Mouse (Mus musculus) left cerebral cortex, postnatal 36 days (tissue): ENCODE results near the gene Tcam1. TPM values are rescaled to one million over a fixed set of nuclear protein-coding genes. Genes with fewer than 3 reads are reported as not detected.

Experiments
- DNase-seq, 2 experiments: peaks; one replicate each; pipeline ENCODE4 v3.0.0; 2021 to 2022; ENCODE audit warnings: low spot score in 2 of 2, mixed read lengths in 1 of 2
- intact Hi-C: fragments of 180-260 bp; cut with DNase I; formaldehyde crosslinking; loops from one replicate; pipeline ENCODE4 v1.15.1; 2025
- total RNA-seq, 2 experiments: library from RNA; stranded (reverse); gene quantifications; 2 replicates each; pipeline ENCODE4 v1.2.3; 2021

Gene Tcam1
- total RNA-seq, 2 experiments from 2014 or later = 0.15 to 0.25 TPM

DNA sequence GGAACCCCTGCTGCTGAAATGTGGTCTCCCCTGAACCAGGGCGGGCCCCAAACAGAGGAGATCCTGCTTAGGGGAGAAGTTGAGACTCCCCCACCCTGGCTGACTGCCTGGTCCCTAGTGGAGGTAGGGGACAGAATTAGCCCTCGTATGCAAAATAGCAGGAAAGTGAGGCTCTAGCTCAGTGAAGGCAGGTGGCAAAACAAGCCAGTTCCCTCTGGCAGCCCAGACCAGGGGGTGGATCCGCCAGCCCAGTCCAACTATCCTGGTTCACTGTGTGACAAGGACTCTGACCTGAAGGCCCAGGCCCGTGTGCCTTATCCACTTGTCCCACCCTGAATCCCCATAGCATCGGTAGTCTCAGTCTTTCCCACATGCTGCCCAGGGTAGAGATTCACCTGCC, 33.7 kb downstream of the Tcam1 start:
- peak in 1 of 2 experiments; percentile 10 for DNase-seq

DNA sequence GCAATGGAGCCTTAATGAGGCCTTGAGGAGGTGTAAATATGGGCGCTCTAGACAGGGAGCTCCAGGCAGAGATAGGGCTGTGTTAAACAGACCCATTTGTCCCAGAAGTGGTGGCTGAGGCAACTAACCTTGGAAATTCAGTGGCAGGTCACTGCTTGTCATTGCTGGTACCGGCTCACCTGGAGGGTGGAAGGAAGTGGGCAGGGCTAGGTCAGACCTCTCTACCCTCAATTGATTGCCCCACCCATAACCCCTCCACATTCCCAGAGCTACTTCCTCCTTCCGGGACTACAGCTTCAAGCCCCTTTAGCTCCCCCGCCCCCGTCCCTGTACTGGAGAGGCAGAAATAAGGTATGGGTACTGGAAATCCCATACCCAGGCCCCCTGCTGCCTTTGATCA, 37.1 kb downstream of the Tcam1 start:
- no peak for DNase-seq
- intact Hi-C loops = no loop called here

More for the DNA sequence above, 33.7 kb downstream of the Tcam1 start:
- intact Hi-C loops = no loop called here

DNA sequence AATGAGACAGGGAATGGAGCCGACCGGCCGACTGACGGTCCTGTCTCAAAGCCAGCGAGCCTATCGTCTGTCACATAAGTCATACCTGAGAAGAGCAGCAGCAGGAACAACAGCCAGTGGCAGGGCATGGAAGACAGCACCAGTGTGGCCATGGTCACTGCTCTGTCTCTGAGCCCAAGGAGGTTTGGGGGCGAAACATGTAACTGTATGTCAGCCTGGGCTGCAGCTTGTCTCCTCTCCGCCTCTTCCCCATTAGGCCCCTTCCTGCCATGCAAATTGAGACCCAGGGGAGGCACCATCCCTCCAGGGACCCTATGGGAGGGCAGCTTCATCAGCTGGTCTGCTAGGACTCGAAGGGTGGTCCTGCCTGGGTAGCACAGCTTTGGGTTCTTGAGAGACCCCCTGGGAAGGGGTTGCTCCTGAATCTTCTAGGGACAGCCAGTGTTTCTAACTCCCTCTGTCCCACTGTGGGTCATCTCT, 37.9 kb downstream of the Tcam1 start, which contains the start of gene Cd79b:
TSS of gene Cd79b (minus strand) at position 430 of the 480 bp plus-strand sequence.
- DNase-seq = no peak
- intact Hi-C loops = no loop called here

DNA sequence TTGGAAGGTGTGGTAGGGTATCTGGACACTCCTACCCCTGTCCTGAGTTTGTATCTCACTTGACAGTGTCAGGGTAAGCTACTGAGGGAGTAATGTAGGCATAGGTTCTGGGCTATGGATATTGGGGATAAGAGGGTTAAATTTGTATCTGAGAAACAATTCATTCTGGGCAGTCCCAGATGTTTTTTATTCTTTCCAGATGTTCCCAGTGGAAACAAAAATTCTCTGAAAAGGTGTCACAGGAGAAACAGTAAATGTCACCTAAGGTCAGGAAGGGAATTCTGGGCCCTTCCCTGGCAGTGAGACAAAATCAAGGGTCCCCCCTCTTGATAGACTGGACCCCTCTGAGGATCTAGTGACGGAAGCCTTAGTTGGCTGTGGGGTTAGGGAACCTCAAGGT, 39.9 kb downstream of the Tcam1 start:
- intact Hi-C loops = no loop called here

DNA sequence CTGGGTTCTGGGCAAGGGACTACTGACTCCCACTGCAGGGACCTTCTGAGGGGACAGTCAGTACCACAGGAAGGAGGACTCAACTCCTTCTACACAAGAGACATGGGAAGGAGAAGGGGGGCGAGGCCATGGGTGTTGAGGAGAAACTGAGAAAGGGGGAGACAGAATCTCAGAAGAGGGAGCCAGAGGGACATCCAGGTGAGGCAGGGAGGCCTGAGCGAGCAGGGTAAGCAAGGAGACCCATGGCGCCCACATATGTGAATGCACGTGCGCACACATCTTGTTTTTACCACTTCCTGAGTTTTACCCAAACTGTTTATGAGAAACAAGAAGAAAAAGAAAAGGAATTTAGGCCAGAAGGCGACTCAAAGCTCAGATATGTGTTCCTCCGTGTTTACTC, 41.3 kb downstream of the Tcam1 start:
- intact Hi-C loops = no loop called here
- no peak for DNase-seq

More for the DNA sequence above, 39.9 kb downstream of the Tcam1 start:
- DNase-seq = no peak

DNA sequence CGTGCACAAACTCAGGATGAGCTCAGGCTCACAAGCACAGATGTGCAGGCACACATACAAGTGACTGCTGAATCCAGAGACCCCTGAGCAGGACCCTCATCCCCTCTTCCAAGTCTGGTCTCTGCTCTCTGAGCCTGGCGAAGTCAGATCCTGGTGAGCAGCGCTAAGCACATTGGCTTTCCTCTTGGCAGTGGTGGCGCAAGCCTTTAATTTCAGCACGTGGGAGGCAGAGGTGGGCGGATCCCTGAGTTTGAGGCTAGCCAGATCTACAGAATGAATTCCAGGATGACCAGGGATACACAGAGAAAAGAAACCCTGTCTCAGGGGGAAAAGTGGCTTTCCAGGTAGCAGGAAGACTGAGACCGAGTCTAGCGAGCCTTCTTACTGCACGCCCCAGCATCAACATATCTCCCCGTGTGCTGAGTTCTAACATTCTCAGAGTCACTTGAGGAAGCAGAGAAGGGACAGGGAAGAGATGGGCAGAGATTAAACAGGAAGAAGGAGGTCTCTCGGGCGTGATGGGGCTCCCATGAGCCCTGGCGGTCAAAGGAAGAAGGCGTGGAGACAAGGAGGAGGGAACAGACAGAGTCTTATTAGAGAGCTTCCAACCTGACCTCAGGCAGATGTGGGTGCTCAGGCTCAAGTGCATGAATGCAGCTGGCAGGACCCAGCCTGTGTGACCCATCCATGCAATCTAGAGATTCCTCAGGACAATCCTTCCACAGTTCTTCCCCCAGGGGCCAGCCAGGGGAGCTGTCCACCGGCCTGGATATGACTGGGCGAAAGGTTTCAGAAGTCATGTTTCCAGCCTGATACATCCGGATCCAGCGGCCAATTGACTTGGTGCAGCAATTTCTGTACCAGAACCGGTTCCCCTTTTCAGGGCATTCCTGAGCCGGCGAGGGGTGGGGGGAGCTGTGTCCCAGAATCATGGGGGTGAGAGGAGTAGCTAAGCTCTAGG, 42.2 kb downstream of the Tcam1 start:
- intact Hi-C loops = no loop called here
- peak in 1 of 2 experiments; percentile 23 for DNase-seq

DNA sequence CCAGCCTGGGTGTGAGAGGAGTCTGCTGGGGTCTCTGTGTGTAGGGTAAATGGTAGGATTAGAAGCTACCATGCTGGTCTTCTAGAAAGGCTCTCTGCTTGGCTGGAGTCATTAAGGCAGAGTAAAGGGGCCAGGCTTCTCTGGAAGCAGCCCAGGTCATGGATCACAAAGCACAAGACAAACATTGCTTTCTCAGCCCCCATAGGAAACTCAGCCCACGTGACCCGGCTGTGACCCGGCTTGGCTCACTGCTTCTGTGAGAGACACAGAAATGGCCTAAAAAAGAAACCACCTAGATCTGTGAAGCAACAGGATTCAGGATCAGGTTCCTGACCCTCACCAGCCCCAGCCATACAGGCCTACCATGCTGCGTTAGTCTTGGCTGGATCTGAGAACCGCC, 48.4 kb downstream of the Tcam1 start:
- intact Hi-C loops = loop anchor here (5.0 kb wide), 1 partner anchor 57 kb away; no protein-coding TSS in a partner anchor

DNA sequence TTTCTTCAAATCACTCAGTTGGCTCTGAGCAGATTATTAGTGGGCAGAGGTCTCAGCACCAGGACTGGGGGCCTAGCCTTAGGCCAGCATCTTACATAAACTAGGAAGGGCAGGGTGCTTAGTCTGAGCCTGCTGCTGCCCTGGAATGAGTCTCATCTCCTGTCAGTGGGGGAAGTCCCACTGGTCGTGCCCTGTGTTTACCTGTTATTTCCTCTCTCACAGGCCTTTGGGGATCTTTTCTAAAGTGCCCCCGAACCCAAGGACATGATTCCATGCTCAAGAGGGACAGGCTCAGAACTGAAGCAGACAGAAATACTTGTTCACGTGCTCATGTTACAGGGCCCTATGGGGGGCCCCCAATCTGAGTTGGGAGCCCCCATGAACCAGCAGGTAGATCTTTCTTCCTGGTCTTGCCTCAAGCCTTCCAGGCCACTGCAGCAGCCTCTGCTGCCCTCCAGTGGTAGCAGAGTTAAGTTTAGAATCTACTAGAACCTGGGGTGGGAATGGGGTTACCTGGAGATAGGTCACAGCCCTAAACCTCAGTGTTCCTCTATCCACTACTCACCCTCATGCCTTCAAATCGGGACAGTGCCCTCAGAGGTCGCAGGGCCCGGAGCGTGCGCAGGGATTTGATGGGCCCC, 49.2 kb downstream of the Tcam1 start:
- intact Hi-C loops = loop anchor here (5.0 kb wide), 1 partner anchor 57 kb away; no protein-coding TSS in a partner anchor
- DNase-seq = peak; percentile 29 to 47

More for the DNA sequence above, 48.4 kb downstream of the Tcam1 start:
- no peak for DNase-seq

DNA sequence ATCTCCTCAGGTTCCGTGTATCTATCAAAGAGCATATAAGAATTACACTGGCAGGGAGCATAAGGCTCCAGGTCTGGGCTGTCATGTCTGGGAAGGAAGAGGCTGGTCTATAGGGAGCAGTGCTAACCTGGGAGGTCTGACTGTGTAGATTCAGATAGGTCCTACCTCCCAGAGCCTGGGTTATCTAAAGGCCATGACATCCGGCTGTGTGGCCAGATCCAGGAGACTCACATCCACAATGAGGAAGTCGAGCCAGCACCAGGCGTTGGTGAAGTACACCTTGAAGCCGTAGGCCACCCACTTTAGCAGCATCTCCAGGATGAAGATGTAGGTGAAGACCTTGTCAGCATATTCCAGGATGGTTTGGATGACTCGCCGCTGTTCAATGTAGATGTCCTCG, 50.0 kb downstream of the Tcam1 start:
- intact Hi-C loops = loop anchor here (5.0 kb wide), 1 partner anchor 56 kb away; no protein-coding TSS in a partner anchor
- DNase-seq = no peak

DNA sequence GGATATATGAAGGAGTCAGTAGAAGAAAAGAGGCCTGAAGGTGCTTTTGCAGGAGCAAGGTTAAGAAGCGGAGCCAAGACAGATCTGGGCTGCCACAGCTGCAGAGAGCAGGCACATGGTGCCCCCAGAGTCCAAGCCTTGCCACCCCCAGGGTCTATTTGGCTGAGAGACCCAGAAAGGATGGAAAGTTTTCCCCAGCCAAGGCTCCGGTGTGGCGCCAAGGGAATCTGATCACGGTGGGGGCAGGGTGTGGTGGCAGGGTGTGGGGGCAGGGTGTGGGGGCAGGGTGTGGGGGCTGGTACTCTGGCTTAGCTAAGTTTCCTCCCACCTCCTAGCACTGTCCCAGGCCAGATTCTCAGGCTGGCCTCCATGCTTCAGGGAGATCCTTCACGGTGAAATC, 52.0 kb downstream of the Tcam1 start:
- intact Hi-C loops = loop anchor here (5.0 kb wide), 1 partner anchor 54 kb away; no protein-coding TSS in a partner anchor

DNA sequence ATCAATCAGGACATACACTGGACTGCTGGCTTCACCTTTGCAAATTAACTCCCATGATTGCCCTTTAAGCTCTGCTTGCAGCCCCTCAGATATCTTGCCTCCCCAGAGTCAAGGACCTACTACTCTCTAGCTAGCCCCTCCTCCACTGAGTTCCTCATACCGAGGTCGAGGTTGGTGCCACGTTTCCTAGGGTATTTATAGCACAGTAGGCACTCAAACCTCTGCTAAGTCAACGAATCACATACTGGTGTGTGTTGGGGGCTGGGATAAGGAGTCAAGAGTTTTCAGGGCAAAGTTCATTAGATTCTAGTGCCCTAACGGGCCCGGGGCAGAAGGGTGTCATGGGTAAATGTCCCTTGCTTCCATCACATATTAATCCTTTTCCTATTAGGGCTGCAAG, 52.7 kb downstream of the Tcam1 start:
- DNase-seq = no peak
- intact Hi-C loops = loop anchor here (5.0 kb wide), 1 partner anchor 53 kb away; no protein-coding TSS in a partner anchor

More for the DNA sequence above, 52.0 kb downstream of the Tcam1 start:
- no peak for DNase-seq

DNA sequence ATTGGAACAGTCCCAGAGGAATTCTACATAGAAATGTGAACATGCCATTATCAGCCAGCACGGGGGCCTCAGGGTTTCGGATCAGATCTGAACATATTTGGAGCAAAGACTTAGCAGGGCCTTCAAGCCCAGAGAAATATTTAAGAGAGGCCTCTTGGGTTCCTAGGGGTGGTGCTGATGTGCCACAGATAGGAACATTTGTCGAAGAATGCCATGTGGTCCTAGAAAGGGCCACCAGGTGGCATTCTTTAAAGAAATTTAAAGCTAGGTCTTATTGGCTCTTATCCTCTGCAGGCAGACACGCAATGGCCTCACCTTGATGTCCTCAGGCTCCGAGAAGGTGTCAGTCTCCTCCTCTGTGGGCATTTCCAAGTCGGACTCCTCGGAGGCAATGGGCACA, 53.2 kb downstream of the Tcam1 start:
- DNase-seq = peak in 1 of 2 experiments; percentile 11
- intact Hi-C loops = loop anchor here (5.0 kb wide), 2 partner anchors 38 to 53 kb away; partner anchors contain the start of gene Prr29

DNA sequence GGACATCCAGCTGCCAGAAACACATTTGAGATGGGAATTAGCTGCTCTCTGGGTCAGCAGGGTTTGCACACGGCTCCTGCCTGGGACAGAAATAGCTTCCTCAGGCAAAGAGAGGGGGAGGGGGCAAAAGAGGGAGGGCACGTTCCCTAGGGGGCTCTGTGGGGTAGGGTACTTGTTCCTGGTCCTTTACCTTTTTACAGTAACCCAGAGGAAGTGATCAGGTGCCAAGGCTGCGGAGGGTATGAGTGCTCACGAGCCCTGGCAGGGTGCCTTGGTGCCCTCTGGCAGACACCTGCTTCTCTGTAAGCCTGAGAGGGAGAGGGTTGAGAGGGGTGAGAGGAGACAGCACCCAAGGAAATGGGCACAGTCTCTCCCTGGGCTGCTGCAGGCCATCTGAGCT, 56.0 kb downstream of the Tcam1 start:
- DNase-seq = no peak
- intact Hi-C loops = loop anchor here (5.0 kb wide), 1 partner anchor 35 kb away; the partner anchor contains the start of gene Prr29

DNA sequence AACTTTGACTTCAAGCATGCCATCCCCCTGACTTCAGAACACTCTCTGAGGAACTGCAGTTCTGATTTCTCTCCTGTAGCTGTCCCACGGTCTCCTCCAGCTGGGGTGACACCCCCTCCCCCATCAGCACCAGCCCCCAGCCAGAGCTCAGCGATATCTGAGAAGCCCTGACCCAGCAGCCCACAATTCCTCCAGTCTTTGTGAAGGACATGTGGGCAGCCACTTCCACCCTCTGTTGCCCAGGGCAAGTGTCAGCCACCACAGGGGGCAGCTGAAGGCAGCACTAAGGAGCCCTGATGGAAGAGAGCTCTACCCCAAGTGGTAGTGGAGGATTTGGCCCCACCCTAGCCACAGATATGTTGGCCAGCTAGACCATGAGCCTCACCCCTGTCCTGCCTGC, 57.6 kb downstream of the Tcam1 start:
- intact Hi-C loops = loop anchor here (5.0 kb wide), 1 partner anchor 33 kb away; the partner anchor contains the start of gene Prr29

DNA sequence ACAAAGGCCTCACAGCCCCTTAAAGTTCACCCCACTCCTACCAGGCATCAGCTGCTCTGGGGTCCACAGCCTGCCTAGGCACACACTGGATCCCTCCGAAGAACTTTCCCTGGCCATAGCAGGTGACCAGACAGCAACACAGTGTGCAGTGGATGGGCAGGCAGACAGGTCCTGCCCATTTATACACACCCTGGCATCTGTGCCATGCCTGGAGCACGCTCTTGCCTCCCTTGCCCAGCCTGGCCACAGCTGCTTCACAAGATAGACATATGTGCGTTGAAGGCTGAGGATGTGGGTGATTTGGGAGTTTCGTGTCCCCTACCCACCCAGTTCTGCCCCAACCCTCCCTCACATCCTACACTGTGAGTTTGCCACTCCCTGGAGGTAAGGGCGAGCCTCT, 61.6 kb downstream of the Tcam1 start:
- intact Hi-C loops = no loop called here
- no peak for DNase-seq

More for the DNA sequence above, 57.6 kb downstream of the Tcam1 start:
- no peak for DNase-seq

Other genes with a start within 250 kb of the Tcam1 start
- gene Dcaf7, start 239.8 kb upstream of the Tcam1 start, total RNA-seq = 100 to 1,000 TPM; 144 to 147 TPM
- gene Taco1, start 210.6 kb upstream of the Tcam1 start, total RNA-seq = 10 to 100 TPM; 17.2 to 20.3 TPM
- 10 to 100 TPM; 26.9 to 28.4 TPM for gene Map3k3, start 192.1 kb upstream of the Tcam1 start, total RNA-seq
- not detected for gene Gm10840, start 115.8 kb upstream of the Tcam1 start, total RNA-seq
- 100 to 1,000 TPM in 1 of 2 experiments, 10 to 100 TPM in 1; 98.5 to 104 TPM for gene Limd2, start 115.8 kb upstream of the Tcam1 start, total RNA-seq
- 10 to 100 TPM; 26.6 to 31.2 TPM for gene Strada, start 74.5 kb upstream of the Tcam1 start, total RNA-seq
- gene Ccdc47, start 60.3 kb upstream of the Tcam1 start, total RNA-seq = 10 to 100 TPM; 79.5 to 86.6 TPM
- 10 to 100 TPM; 63.0 to 68.0 TPM for gene Ddx42, start 59.7 kb upstream of the Tcam1 start, total RNA-seq
- 10 to 100 TPM; 26.0 to 29.8 TPM for gene Ftsj3, start 20.6 kb upstream of the Tcam1 start, total RNA-seq
- 100 to 1,000 TPM; 183 to 198 TPM for gene Psmc5, start 20.5 kb upstream of the Tcam1 start, total RNA-seq
- 10 to 100 TPM; 17.2 to 20.6 TPM for gene Smarcd2, start 3.7 kb upstream of the Tcam1 start, total RNA-seq
- gene Gh, start 25.2 kb downstream of the Tcam1 start, total RNA-seq = not detected
- gene Cd79b, start 38.1 kb downstream of the Tcam1 start, total RNA-seq = under 1 TPM; 0.27 to 0.34 TPM
- gene Scn4a, start 76.6 kb downstream of the Tcam1 start, total RNA-seq = not detected
- gene Prr29, start 88.8 kb downstream of the Tcam1 start, total RNA-seq = not detected
- 1 to 10 TPM; 3.1 to 4.1 TPM for gene Icam2, start 111.4 kb downstream of the Tcam1 start, total RNA-seq
- 1 to 10 TPM; 9.8 to 9.9 TPM for gene Ern1, start 211.2 kb downstream of the Tcam1 start, total RNA-seq